Mouse (Mus musculus) lung, postnatal 0 days (tissue): ENCODE measurements around the gene Grid2ip.

Experiments used
- CTCF ChIP-seq: IDR thresholded peaks from 2 replicates; pipeline ENCODE4 v1.5.1; 2016; ENCODE audit warnings: antibody characterized with exemption, mild to moderate bottlenecking
- EP300 ChIP-seq: IDR thresholded peaks from 2 replicates; pipeline ENCODE4 v1.6.1; 2016; ENCODE audit warnings: antibody characterized with exemption, mild to moderate bottlenecking, control low read depth

GRCm38 (mm10) chr5:143367931-143368330 is 10.8 kb downstream of the Grid2ip start:
- no peak for TF ChIP-seq CTCF
- TF ChIP-seq EP300: no peak
